Mouse (Mus musculus) liver, postnatal 0 days (tissue): ENCODE measurements around the gene Pqbp1.
A peak's percentile ranks its signal among the peaks of the same experiment; 100 is the strongest.

Experiments
- CTCF ChIP-seq: sonication (generic); IDR thresholded peaks from 2 replicates; pipeline ENCODE4 v1.5.1; 2016; ENCODE audit warnings: antibody characterized with exemption, low read depth
- EP300 ChIP-seq: IDR thresholded peaks from 2 replicates; pipeline ENCODE4 v1.6.1; 2016; ENCODE audit warnings: antibody characterized with exemption, low read depth, mild to moderate bottlenecking

GRCm38 (mm10) chrX:7879819-7880218 is 19.2 kb downstream of the Pqbp1 start:
- TF ChIP-seq CTCF = peak; percentile 62
- TF ChIP-seq EP300 = no peak
